Mouse (Mus musculus) testis, postnatal 14 days (tissue): ENCODE data around the gene Creb3l1.

ENCODE experiments used
- DNase-seq: peaks from one replicate; pipeline ENCODE4 v3.0.0; 2021; ENCODE audit warnings: low spot score

The Creb3l1 gene

GRCm38 (mm10) chr2:92024274-92024672, at the start of gene Creb3l1:
Gene Creb3l1 (minus strand): TSS chr2:92024502.
- peak; percentile 67 for DNase-seq

GRCm38 (mm10) chr2:92071143-92071542, 46.8 kb upstream of the Creb3l1 start:
- DNase-seq, result no peak

- DNase-seq, result no peak
Measured at GRCm38 (mm10) chr2:92069630-92070029, 45.3 kb upstream of the Creb3l1 start.

DNA sequence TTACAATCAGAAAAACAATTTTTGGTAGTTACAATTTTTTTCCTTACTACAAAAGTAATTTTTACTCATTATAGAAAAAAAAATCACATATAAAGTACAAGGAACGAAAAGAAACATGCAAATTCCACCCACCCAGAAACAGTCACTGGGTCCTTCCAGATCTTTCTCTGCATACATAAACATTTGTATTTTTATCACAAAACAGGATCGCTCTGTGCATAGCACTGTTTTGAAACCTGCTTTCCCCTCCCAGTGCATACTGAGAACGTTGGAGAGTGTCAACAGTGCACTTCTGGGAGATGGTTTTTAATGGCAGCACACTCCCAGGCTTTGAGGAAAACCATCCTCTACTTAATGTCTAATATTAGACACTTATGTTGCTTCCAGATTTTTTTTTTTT, 43.3 kb upstream of the Creb3l1 start:
- no peak for DNase-seq

- no peak for DNase-seq
Measured at GRCm38 (mm10) chr2:92066899-92067298, 42.6 kb upstream of the Creb3l1 start.

DNA sequence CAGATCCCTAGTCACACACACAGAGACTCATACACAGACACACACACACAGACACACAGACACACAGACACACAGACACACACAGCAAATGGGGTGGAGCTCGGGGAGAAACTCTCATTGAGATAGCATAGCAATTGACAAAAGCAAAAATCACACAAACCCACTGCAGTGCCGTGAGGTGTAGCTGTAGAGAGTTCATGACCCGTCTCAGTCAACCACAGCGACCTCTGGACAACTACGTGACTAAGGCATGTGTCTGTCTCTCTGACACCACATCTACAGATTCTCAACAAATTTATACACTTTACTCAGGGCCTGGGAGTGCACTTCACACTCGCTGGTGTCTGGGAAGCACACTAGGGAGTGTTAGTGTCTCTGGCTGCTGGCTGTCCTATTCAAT, 41.6 kb upstream of the Creb3l1 start:
- DNase-seq, result no peak

- no peak for DNase-seq
Measured at GRCm38 (mm10) chr2:92065269-92065888, 41.1 kb upstream of the Creb3l1 start.

- DNase-seq, result no peak
Measured at GRCm38 (mm10) chr2:92063106-92063505, 38.8 kb upstream of the Creb3l1 start.

- no peak for DNase-seq
Measured at GRCm38 (mm10) chr2:92061337-92061736, 37.0 kb upstream of the Creb3l1 start.

GRCm38 (mm10) chr2:92060291-92060690, 36.0 kb upstream of the Creb3l1 start:
- DNase-seq, result no peak

GRCm38 (mm10) chr2:92059481-92060220, 35.3 kb upstream of the Creb3l1 start:
- DNase-seq, result peak; percentile 68

GRCm38 (mm10) chr2:92058936-92059335, 34.6 kb upstream of the Creb3l1 start:
- DNase-seq, result no peak

- peak; percentile 89 for DNase-seq
Measured at GRCm38 (mm10) chr2:92058469-92058868, 34.2 kb upstream of the Creb3l1 start.

DNA sequence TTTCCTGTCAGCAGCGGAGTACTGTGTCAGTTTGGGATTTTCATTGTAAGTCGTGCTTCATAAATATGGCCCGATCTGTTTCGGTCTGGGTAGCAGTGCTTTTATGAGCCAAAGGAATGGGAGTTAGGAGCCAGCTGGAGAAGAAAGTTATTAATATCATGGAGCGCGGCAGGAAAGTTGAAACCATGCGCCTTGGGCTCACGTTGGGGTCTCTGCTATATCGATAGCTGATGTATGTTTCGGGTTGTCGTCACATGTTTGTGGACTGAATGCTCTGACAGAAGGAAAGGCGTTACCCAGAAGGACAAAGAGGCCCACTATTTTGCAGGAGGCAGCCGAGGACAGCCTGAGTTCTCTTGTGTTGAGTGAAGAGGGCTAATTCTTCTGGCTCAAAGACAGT, 32.5 kb upstream of the Creb3l1 start:
- no peak for DNase-seq

- peak; percentile 42 for DNase-seq
Measured at GRCm38 (mm10) chr2:92055831-92056236, 31.5 kb upstream of the Creb3l1 start.

DNA sequence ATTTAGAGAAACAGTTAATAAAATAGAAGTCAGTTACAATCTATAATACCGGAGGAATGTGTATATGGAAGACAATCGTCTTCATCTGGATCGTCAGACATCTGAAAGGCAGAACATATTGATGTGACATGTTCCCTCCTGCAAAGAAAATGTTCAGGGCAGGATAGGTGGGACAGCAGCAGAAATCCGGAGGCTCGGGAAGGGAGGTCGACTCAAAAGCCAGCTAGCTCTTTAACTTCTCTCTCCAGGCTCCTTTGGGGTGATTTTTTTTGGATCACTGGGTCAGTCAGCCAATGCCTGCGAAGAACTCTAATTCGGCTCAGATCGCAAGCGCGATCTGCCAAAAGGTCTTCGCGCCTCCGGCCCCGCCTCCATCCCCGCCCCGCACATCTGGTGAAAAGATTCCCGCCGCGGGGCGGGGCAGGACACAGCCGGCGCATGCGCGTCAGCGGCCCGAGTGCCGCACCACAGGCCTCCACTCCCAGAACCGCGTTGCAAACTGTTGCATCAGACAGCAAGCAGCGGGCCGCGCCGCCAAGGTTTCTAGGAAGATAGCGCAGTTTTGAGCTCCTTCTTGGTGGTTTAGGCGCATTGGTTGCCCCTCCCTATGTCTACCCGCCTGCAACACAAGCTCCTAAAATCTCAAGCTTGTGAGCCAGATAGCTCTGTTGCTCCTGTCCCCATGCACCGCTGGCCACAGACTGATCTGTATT, 31.0 kb upstream of the Creb3l1 start:
- DNase-seq, result peak; percentile 88

GRCm38 (mm10) chr2:92052754-92053153, 28.5 kb upstream of the Creb3l1 start:
- no peak for DNase-seq

DNA sequence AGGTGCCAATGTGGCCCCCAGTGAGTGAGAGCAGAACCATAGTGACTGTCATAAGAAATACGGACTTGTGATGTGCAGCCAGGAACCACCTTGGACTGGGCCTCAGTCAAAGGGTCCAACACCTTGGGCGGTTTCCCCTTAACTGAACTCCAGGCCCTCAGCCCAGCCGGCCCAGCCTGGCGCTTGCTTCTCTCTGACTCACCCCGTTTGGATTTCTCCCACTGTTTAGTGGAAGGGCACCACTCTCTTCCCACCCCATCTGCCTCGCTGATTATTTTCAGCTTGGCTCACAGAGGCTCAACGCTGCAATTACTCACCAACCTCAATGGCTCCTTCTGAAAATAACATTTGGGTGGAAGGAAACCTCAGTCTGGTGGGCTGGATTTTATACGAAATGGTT, 27.9 kb upstream of the Creb3l1 start:
- DNase-seq, result no peak

DNA sequence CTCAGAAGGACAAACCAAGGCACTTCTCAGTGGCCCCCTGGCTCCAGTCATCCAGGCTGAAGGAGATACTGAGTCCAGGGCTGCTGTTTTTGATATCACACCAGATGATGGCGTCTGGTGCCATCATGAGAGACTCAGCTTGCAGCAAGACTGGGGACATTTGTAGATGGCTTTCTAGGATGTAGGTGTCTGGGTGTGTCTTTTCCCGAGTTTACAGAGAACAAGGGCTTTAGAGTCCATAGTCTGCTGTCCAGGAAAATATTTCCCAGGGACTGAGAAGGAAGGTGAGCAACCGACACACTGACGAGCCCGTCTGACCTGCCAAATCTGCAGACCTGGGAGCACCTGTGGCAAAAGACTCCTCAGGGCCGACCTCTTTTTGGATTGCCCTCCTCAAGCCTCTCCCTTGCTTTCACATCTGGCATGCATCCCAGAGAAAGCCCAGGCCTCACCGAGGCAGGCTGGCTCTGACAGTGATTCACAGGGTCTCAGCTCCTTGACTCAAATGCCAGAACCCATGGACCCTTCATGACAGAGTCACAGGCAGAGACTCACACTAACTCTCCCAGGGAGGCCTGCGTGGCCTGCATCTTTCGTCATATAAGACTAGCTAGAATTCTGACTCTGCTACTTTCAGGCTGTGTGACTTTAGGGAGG, 23.9 kb upstream of the Creb3l1 start:
- DNase-seq, result no peak

DNA sequence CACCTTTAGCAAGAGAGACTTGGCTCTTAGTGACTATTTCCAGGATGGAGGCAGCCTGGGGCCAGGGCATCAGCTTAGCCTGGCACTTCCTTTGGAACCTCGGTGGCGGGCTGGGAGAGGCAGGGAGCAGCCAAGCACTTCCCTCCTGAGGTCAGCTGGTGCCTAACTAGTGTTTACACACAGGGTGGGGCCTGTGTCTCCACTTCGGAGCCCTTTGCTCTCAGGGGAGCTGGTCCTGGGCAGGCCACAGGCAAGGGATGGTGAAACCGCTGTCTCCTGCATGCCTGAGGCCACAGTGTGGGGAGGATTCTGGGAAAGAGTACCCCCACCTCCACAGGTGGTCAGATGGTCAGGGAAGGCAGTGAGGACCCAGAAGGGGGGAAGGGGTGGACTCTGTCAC, 23.3 kb upstream of the Creb3l1 start:
- no peak for DNase-seq

- no peak for DNase-seq
Measured at GRCm38 (mm10) chr2:92043285-92043684, 19.0 kb upstream of the Creb3l1 start.

- DNase-seq, result no peak
Measured at GRCm38 (mm10) chr2:92041538-92041937, 17.2 kb upstream of the Creb3l1 start.

- no peak for DNase-seq
Measured at GRCm38 (mm10) chr2:92034273-92034672, 10.0 kb upstream of the Creb3l1 start.
